In the genomic region with DNA sequence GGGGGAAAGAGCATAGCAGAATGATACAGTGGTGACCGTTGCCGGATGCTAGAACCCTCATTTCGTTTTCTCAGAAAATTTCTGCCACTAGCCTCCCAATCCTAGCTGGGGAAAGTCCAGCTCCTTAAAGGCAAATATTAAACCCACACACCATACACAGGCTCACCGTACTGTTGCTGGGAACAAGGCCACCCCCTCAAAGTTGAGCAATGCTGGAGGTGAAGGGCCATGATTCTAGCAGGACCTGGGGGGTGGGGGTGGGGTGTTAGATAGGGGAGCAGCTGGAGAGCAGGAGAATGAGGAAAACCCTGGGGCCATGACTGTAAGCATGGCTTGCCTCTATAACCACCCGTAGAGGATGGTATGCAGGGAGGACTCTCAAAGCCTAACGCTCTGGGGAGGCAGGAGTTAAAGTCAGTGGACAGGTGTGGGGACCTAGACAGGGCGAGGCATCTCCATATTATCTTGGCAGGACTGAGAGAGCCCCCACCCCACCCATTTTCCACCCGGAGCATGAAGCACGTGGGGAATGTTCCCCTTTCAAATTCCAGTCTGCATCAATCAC, we compare ENCODE assay signal across 9 mouse cellular contexts. TPM values are rescaled to one million over a fixed set of nuclear protein-coding genes. Genes with fewer than 3 reads are reported as not detected.
A peak's percentile ranks its signal among the peaks of the same experiment; 100 is the strongest.
DNase-seq lines count a peak whose midpoint lies in the region; ATAC-seq lines count a peak whose summit lies in the region.
"Had no signal": no experiment of that assay in that cellular context is flagged by ENCODE, and none has a peak within 500 bp of the region (broad histone marks: within the 10 kb centered on the region; RNA-seq: fewer than 3 reads in every experiment).

No protein-coding gene starts in this region.

- H3K27ac ChIP-seq in hindbrain, embryonic 10.5 days, result no peak overlapping the region
- H3K27ac ChIP-seq in hindbrain, embryonic 14.5 days, result no peak overlapping the region
- no peak overlapping the region for H3K27ac ChIP-seq in embryonic facial prominence, embryonic 11.5 days (replicated peaks; ENCODE audit: low read depth, low read length)
- no peak overlapping the region for H3K27ac ChIP-seq in hindbrain, embryonic 15.5 days (replicated peaks)
- no peak overlapping the region for H3K27ac ChIP-seq in midbrain, embryonic 14.5 days (replicated peaks; ENCODE audit: low read depth, low read length)

- H3K4me1 ChIP-seq in hindbrain, embryonic 10.5 days (replicated peaks), result peaks cover 27% of the 10 kb centered on the region
- H3K4me1 ChIP-seq in hindbrain, embryonic 14.5 days (replicated peaks; ENCODE audit: control insufficient read depth, insufficient read depth, low read length), result 0 out of 2 replicates have a peak, but pooled peaks cover 2% of the 10 kb centered on the region
- H3K4me1 ChIP-seq in embryonic facial prominence, embryonic 11.5 days (ENCODE audit: control insufficient read depth, insufficient read depth, low read length), result peaks cover 2% of the 10 kb centered on the region; the same call in 1 of the 2 replicates
- H3K4me1 ChIP-seq in hindbrain, embryonic 15.5 days (replicated peaks), result peaks cover 23% of the 10 kb centered on the region
- H3K4me1 ChIP-seq in midbrain, embryonic 14.5 days (ENCODE audit: control insufficient read depth, insufficient read depth, low read length), result 0 out of 2 replicates have a peak, but pooled peaks cover 3% of the 10 kb centered on the region

- H3K36me3 ChIP-seq in hindbrain, embryonic 10.5 days, result peaks cover 18% of the 10 kb centered on the region
- no peaks in the 10 kb centered on the region for H3K36me3 ChIP-seq in hindbrain, embryonic 14.5 days (replicated peaks; ENCODE audit: control insufficient read depth, insufficient read depth)
- H3K36me3 ChIP-seq in embryonic facial prominence, embryonic 11.5 days (replicated peaks; ENCODE audit: control insufficient read depth, insufficient read depth, low read depth, low read length), result no peaks in the 10 kb centered on the region
- no peaks in the 10 kb centered on the region for H3K36me3 ChIP-seq in hindbrain, embryonic 15.5 days
- no peaks in the 10 kb centered on the region for H3K36me3 ChIP-seq in midbrain, embryonic 14.5 days (ENCODE audit: control insufficient read depth, insufficient read depth, low read length)

- H3K9me3 ChIP-seq in hindbrain, embryonic 10.5 days, result peaks cover 20% of the 10 kb centered on the region
- H3K9me3 ChIP-seq in hindbrain, embryonic 14.5 days (ENCODE audit: control insufficient read depth, low read length), result no peaks in the 10 kb centered on the region
- peaks cover 1% of the 10 kb centered on the region for H3K9me3 ChIP-seq in embryonic facial prominence, embryonic 11.5 days (replicated peaks; ENCODE audit: control insufficient read depth, low read length)
- no peaks in the 10 kb centered on the region for H3K9me3 ChIP-seq in hindbrain, embryonic 15.5 days
- H3K9me3 ChIP-seq in midbrain, embryonic 14.5 days (ENCODE audit: control insufficient read depth, low read length), result 0 out of 2 replicates have a peak, but pooled peaks cover 2% of the 10 kb centered on the region

- peak overlapping the region; percentile 36 for H3K4me3 ChIP-seq in hindbrain, embryonic 10.5 days
- no peak overlapping the region for H3K4me3 ChIP-seq in hindbrain, embryonic 14.5 days (replicated peaks; ENCODE audit: low read length)
- peak overlapping the region; percentile 31 for H3K4me3 ChIP-seq in embryonic facial prominence, embryonic 11.5 days (ENCODE audit: low read depth, low read length)
- no peak overlapping the region for H3K4me3 ChIP-seq in hindbrain, embryonic 15.5 days
- no peak overlapping the region for H3K4me3 ChIP-seq in midbrain, embryonic 14.5 days (replicated peaks; ENCODE audit: low read depth, low read length)

- H3K9ac ChIP-seq in hindbrain, embryonic 14.5 days, result no peak overlapping the region
- peak overlapping the region; percentile 63 for H3K9ac ChIP-seq in embryonic facial prominence, embryonic 11.5 days (replicated peaks; ENCODE audit: low read length)
- H3K9ac ChIP-seq in hindbrain, embryonic 15.5 days, result no peak overlapping the region
- no peak overlapping the region for H3K9ac ChIP-seq in midbrain, embryonic 14.5 days (replicated peaks; ENCODE audit: low read length)

- H3K4me2 ChIP-seq in hindbrain, embryonic 14.5 days (replicated peaks), result no peak overlapping the region; the same call in 1 of the 2 replicates
- H3K4me2 ChIP-seq in embryonic facial prominence, embryonic 11.5 days (ENCODE audit: low read depth, low read length), result peak overlapping the region; percentile 64
- no peak overlapping the region for H3K4me2 ChIP-seq in hindbrain, embryonic 15.5 days
- no peak overlapping the region for H3K4me2 ChIP-seq in midbrain, embryonic 14.5 days (ENCODE audit: low read length)

- no peak for ATAC-seq in hindbrain, embryonic 14.5 days (ENCODE audit: low FRiP score)
- peak; percentile 21; the same call in 1 of the 2 replicates for ATAC-seq in embryonic facial prominence, embryonic 11.5 days (replicated peaks; ENCODE audit: insufficient number of reproducible peaks, low FRiP score, low TSS enrichment, low read depth)
- peak; percentile 42; the same call in 1 of the 2 replicates for ATAC-seq in hindbrain, embryonic 15.5 days (ENCODE audit: low FRiP score, low read depth)
- no peak for ATAC-seq in midbrain, embryonic 14.5 days (ENCODE audit: low FRiP score, low TSS enrichment)
- ATAC-seq in erythroid progenitor cell, adult 5-6 weeks (replicated peaks; ENCODE audit: low FRiP score, poor library complexity, severe bottlenecking), result no peak

- peak; percentile 41 for DNase-seq in hindbrain, embryonic 10.5 days (ENCODE audit: low spot score)
- DNase-seq in hindbrain, embryonic 14.5 days (ENCODE audit: low spot score), result no peak
- no peak for DNase-seq in embryonic facial prominence, embryonic 11.5 days (ENCODE audit: low spot score)
- peak; percentile 18 for DNase-seq in midbrain, embryonic 14.5 days
- no peak for DNase-seq in c-Kit-positive CD71-positive TER-119-positive erythroid progenitor cells, embryonic 14.5 days (ENCODE audit: low spot score)
- DNase-seq: kidney, adult 9 months had no signal

- 3% methylated on average over 9 of the region's 9 CpGs for WGBS in hindbrain, embryonic 10.5 days
- 2% methylated on average over 9 of the region's 9 CpGs for whole genome bisulfite sequencing in hindbrain, embryonic 14.5 days
- 4% methylated on average over 9 of the region's 9 CpGs for WGBS in embryonic facial prominence, embryonic 11.5 days
- WGBS in hindbrain, embryonic 15.5 days, result 2% methylated on average over 9 of the region's 9 CpGs
- 6% methylated on average over 9 of the region's 9 CpGs for WGBS in midbrain, embryonic 14.5 days

- H3K27me3 ChIP-seq in hindbrain, embryonic 10.5 days (ENCODE audit: insufficient read depth, poor library complexity, severe bottlenecking), result peaks cover 82% of the 10 kb centered on the region
- peaks cover 77% of the 10 kb centered on the region for H3K27me3 ChIP-seq in hindbrain, embryonic 14.5 days (ENCODE audit: control insufficient read depth, insufficient read depth, low read length)
- H3K27me3 ChIP-seq in embryonic facial prominence, embryonic 11.5 days (ENCODE audit: control insufficient read depth, insufficient read depth, low read length), result peaks cover 46% of the 10 kb centered on the region
- peaks cover 64% of the 10 kb centered on the region for H3K27me3 ChIP-seq in hindbrain, embryonic 15.5 days
- peaks cover 73% of the 10 kb centered on the region for H3K27me3 ChIP-seq in midbrain, embryonic 14.5 days (ENCODE audit: control insufficient read depth, insufficient read depth, low read length)

RNA-seq across cellular contexts. Expression of gene Igf2, which starts 2.1 kb away (rescaled TPM):
- 219 and 247 TPM in 2 replicates for polyA plus RNA-seq in hindbrain, embryonic 10.5 days (2016; fragmentation: Nextera tagmentation; extraction: Ambion mirVana)
- 141 and 194 TPM in 2 replicates for polyA plus RNA-seq in hindbrain, embryonic 14.5 days (2014; fragmentation: Nextera tagmentation; extraction: Ambion mirVana)
- polyA plus RNA-seq in embryonic facial prominence, embryonic 11.5 days (2014; fragmentation: Nextera tagmentation; extraction: Ambion mirVana), result 313 and 355 TPM in 2 replicates
- polyA plus RNA-seq in hindbrain, embryonic 15.5 days (2015; fragmentation: Nextera tagmentation; extraction: Ambion mirVana), result 142 and 184 TPM in 2 replicates
- polyA plus RNA-seq in midbrain, embryonic 14.5 days (2014; fragmentation: Nextera tagmentation; extraction: Ambion mirVana), result 19.1 and 102 TPM in 2 replicates
- total RNA-seq in erythroid progenitor cell, adult 5-6 weeks (2015; ENCODE audit: low replicate concordance), result not detected in 2 replicates
- total RNA-seq in erythroid progenitor cell, adult 5-6 weeks (2017; ENCODE audit: low replicate concordance), result not detected in 2 replicates

RNA-seq across cellular contexts. Expression of gene Gm49394, which starts 5.2 kb away (rescaled TPM):
- not detected in 2 replicates for polyA plus RNA-seq in hindbrain, embryonic 10.5 days (2016; fragmentation: Nextera tagmentation; extraction: Ambion mirVana)
- not detected in 2 replicates for polyA plus RNA-seq in hindbrain, embryonic 14.5 days (2014; fragmentation: Nextera tagmentation; extraction: Ambion mirVana)
- 0.08 TPM in 1 of 2 replicates, not detected in the other for polyA plus RNA-seq in embryonic facial prominence, embryonic 11.5 days (2014; fragmentation: Nextera tagmentation; extraction: Ambion mirVana)
- not detected in 2 replicates for polyA plus RNA-seq in hindbrain, embryonic 15.5 days (2015; fragmentation: Nextera tagmentation; extraction: Ambion mirVana)
- 0.04 TPM in 1 of 2 replicates, not detected in the other for polyA plus RNA-seq in midbrain, embryonic 14.5 days (2014; fragmentation: Nextera tagmentation; extraction: Ambion mirVana)
- not detected in 2 replicates for total RNA-seq in erythroid progenitor cell, adult 5-6 weeks (2015; ENCODE audit: low replicate concordance)
- not detected in 2 replicates for total RNA-seq in erythroid progenitor cell, adult 5-6 weeks (2017; ENCODE audit: low replicate concordance)
- total RNA-seq: liver, adult 2 months had no signal
- polyA plus RNA-seq: liver, adult 2 months had no signal

Comparison
In these comparisons a context has a peak if more than half of its experiments do, and no peak if none do; other contexts are left out.
1. DNase-seq: peak in hindbrain, embryonic 10.5 days (single experiment) and midbrain, embryonic 14.5 days (single experiment); none in hindbrain, embryonic 14.5 days (single experiment), embryonic facial prominence, embryonic 11.5 days (single experiment) and c-Kit-positive CD71-positive TER-119-positive erythroid progenitor cells, embryonic 14.5 days (single experiment).
2. H3K4me3 ChIP-seq: peak in hindbrain, embryonic 10.5 days (single experiment) and embryonic facial prominence, embryonic 11.5 days (single experiment); none in hindbrain, embryonic 14.5 days (single experiment), hindbrain, embryonic 15.5 days (single experiment) and midbrain, embryonic 14.5 days (single experiment).
3. ATAC-seq: peak in embryonic facial prominence, embryonic 11.5 days (single experiment) and hindbrain, embryonic 15.5 days (single experiment); none in hindbrain, embryonic 14.5 days (single experiment), midbrain, embryonic 14.5 days (single experiment) and erythroid progenitor cell, adult 5-6 weeks (single experiment).